Mouse (Mus musculus) olfactory bulb, adult 2 months (tissue): ENCODE measurements around the gene Bpifa2.

Experiments
- CTCF ChIP-seq: fragments of 200-500 bp; IDR thresholded peaks from 2 replicates; pipeline ENCODE4 v1.5.1; 2012; ENCODE audit warnings: low read depth, mild to moderate bottlenecking, low read length, moderate library complexity; ENCODE audit not compliant: insufficient read depth
- POLR2A ChIP-seq: fragments of 200-500 bp; IDR thresholded peaks from 2 replicates; pipeline ENCODE4 v1.6.1; 2012; ENCODE audit warnings: mild to moderate bottlenecking, low read depth, low read length, moderate library complexity; ENCODE audit not compliant: insufficient read depth

GRCm38 (mm10) chr2:153974582-153974981 lies 33.5 kb upstream of the Bpifa2 start, which contains the start of gene Bpifa6:
- no peak for TF ChIP-seq CTCF
- no peak for TF ChIP-seq POLR2A
